Mouse (Mus musculus) mouse embryonic stem cell (cell line): ENCODE measurements around the gene Nbdy.

ENCODE experiments used
- in situ Hi-C, 2 experiments: fragments of 300-500 bp; cut with MboI; formaldehyde crosslinking; loops; 1 replicate in 1 of 2; 3 replicates in 1 of 2; pipeline ENCODE4 v1.14.3; 2019 to 2020; ENCODE audit warnings: low sequenced_read_pairs in 2 of 2, low pct_unique_long_range_greater_than_20kb in 1 of 2, mixed read lengths in 1 of 2; ENCODE audit not compliant: unreplicated experiment in 1 of 2

The Nbdy gene

GRCm38 (mm10) chrX:153723110-153723916 lies at the start of gene Nbdy:
Nbdy (plus strand) TSS chrX:153723590.
- in situ Hi-C loops: loop anchor here in 1 of 2 experiments (25.0 kb wide), 2 partner anchors 111 to 311 kb away; no protein-coding TSS in a partner anchor

- in situ Hi-C loops: no loop called here
Observed at GRCm38 (mm10) chrX:153695782-153696395, 27.5 kb upstream of the Nbdy start, which contains the start of gene Kctd12b. Kctd12b (minus strand) TSS chrX:153696391.

- in situ Hi-C loops: loop anchor here (10.0 to 25.0 kb wide), 3 partner anchors 88 to 296 kb away; no protein-coding TSS in a partner anchor
Observed at GRCm38 (mm10) chrX:153700463-153700862, 22.9 kb upstream of the Nbdy start.

GRCm38 (mm10) chrX:153707735-153708134 lies 15.7 kb upstream of the Nbdy start:
- in situ Hi-C loops: loop anchor here (5.0 to 25.0 kb wide), 4 partner anchors 95 to 303 kb away; no protein-coding TSS in a partner anchor

- in situ Hi-C loops: loop anchor here in 1 of 2 experiments (25.0 kb wide), 2 partner anchors 104 to 304 kb away; no protein-coding TSS in a partner anchor
Observed at GRCm38 (mm10) chrX:153716716-153717115, 6.7 kb upstream of the Nbdy start.

GRCm38 (mm10) chrX:153719602-153720001 lies 3.8 kb upstream of the Nbdy start:
- in situ Hi-C loops: loop anchor here in 1 of 2 experiments (25.0 kb wide), 2 partner anchors 107 to 307 kb away; no protein-coding TSS in a partner anchor

- in situ Hi-C loops: loop anchor here in 1 of 2 experiments (25.0 kb wide), 2 partner anchors 112 to 312 kb away; no protein-coding TSS in a partner anchor
Observed at GRCm38 (mm10) chrX:153724400-153724799, 1.0 kb downstream of the Nbdy start.

GRCm38 (mm10) chrX:153735697-153736096 lies 12.3 kb downstream of the Nbdy start:
- in situ Hi-C loops: no loop called here

- in situ Hi-C loops: no loop called here
Observed at GRCm38 (mm10) chrX:153742493-153742892, 19.1 kb downstream of the Nbdy start.

- in situ Hi-C loops: no loop called here
Observed at GRCm38 (mm10) chrX:153749230-153749629, 25.8 kb downstream of the Nbdy start.
